Mouse (Mus musculus): ENCODE measurements around the gene Sdc4.

The Sdc4 gene

GRCm38 (mm10) chr2:164449341-164450042 lies 5.8 kb upstream of the Sdc4 start:
- peak; percentile 62 for DNase-seq (ENCODE audit: low spot score)

- no peak for DNase-seq (ENCODE audit: low spot score)
Measured at GRCm38 (mm10) chr2:164448921-164449320, 5.2 kb upstream of the Sdc4 start.

GRCm38 (mm10) chr2:164448140-164448539 lies 4.5 kb upstream of the Sdc4 start:
- DNase-seq (ENCODE audit: low spot score), result no peak

DNA sequence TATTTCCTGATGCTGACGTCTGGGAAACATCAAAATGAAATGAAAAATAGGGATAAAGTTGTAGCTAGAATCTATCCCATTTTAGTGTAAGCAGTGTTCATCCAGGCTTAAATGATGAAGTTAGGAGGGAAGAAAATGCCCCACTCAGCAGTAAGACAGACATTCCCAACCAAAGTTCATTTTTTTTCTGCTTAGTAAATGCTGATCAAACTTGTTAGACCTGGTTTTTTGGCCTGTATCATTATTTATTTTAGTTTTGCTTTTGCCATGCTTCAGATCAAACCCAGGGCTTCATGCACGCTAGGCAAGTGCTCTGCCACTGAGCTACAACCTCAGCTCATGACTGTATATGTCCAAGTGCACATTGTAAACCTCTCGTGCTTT lies 2.4 kb upstream of the Sdc4 start:
- no peak for DNase-seq (ENCODE audit: low spot score)

- DNase-seq (ENCODE audit: low spot score), result no peak
Measured at GRCm38 (mm10) chr2:164445399-164446085, 1.9 kb upstream of the Sdc4 start.

GRCm38 (mm10) chr2:164444701-164445100 lies 1.0 kb upstream of the Sdc4 start:
- no peak for DNase-seq (ENCODE audit: low spot score)

DNA sequence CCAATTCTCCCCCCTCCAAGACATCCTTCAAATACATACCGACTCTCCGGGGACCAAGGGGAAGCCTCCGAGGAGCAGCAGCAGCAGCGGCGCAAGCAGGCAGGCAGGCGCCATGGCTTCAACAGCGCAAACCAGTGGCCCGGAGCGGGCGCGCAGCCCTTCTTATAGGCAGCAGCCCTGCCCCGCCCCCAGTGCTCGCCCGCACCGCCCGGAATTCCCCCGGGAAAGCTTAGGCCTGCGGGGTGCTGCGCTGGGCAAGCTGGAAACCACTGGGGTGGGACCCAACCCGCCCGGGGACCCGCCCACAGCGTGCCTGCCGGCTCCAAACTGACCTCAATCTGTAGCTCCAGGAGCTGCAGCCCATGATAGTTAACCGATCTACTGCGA lies 643 bp downstream of the Sdc4 start:
- peak; percentile 91 for DNase-seq (ENCODE audit: low spot score)

DNA sequence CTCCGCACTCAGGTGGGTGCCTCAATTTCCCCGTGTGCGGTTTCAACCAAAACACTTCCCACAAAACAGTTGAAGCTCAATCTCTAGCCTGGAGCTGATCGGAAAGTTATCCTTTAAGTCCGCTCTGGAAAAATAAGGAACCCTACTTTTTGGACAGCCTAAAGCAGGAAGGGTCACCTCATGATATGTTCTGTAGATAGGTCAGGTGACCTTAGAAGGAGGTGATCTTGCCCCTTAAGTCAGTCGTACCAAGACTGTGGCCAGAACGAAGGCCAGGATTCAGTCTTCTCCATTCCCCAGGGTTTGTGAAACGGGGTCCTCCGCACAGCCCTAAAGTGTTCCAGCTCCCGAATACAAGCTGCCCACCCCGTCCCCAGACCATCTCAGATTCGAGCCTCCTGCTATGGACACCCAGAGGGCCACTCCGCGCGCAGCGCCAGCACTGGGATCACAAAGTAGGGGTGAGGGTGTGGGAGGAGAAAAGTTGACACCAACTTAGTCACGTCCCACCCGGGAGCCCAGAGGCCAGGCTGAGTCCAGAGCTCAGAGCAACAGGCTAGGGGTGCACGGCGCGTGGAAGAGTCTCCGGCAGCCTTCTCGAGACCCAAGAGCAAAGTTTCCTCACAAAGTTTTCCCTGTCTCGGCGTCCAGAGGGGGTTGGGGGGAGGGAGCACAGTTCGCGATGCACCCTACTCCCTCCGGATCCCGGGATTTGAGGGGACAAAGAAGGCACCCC lies 1.2 kb downstream of the Sdc4 start:
- no peak for DNase-seq (ENCODE audit: low spot score)

DNA sequence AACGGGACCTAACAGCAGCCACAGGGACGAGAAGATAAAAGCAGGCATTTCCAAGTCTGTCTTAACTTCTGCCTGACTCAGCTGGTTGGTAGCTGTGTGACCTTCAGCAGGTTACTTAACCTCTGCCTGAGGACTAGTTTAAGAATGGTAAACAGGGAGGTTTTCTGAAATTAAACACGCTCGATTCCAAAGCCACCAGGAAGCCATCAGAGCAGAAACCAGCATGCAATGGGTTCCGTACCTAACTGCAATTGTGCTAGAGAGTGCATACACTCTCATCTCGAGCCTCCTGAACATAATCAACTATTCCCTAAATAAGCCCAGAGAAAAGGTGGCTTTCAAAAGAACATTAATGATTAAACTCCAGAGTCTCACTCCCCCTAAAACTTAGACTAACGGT lies 2.0 kb downstream of the Sdc4 start:
- no peak for DNase-seq (ENCODE audit: low spot score)

DNA sequence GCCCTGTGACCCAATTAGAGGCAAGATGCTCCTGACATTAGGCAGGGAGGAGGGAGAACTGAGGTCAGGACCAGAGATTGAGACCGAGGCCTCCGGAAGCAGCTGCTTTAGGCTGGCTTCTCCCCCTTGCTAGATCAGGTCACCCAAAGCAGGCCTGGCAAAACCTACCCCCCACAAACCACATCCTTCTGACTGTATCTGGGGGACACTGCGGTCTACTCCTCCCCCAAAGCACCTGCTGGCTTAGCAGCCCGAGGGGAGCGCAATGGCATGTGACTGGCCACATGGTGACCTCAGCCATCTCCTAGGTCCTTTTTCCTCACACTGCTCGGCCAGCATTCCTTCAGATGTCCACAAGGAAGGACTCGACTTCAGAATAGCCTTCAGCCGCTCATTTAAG lies 2.5 kb downstream of the Sdc4 start:
- no peak for DNase-seq (ENCODE audit: low spot score)

DNA sequence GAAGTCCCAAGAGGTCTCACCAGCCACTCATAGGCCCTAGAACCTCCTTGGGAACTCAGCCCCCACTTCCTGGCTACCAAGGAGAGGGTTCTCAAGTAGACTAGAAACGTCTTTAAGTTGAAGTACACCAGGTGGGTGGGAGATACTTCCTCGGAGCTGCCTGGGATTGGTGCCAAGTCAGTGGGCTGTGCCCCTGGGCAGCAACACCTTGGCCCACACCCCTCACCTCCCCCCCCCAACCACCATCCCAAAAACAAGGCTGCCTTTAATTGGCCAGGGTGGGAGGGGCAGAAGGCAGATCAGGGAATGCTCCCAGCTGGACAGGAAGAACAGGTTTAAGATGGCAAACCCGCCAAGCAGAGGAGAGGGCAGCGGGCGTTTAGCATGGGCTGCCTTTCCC lies 3.4 kb downstream of the Sdc4 start:
- no peak for DNase-seq (ENCODE audit: low spot score)

DNA sequence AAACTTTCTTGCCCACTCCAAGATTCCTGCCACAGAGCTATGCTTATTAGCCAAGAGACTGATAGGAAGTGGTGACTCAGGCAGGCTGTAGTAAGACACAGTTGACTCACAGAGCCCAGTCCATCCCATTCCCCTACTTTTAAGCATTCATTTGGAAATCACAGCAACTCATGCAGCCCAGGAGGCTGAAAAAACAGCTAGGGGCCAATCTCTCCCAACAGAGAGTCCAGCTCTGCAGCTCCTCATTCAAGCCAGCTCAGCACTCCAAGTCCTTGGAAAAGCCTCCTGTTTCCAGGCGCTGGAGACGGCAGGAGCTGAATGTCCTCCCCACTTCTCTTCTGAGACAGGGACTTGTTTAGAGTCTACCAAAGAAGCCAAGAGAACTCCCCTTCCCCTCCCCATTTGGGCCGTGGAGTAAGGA lies 4.7 kb downstream of the Sdc4 start:
- no peak for DNase-seq (ENCODE audit: low spot score)

GRCm38 (mm10) chr2:164438257-164438656 lies 5.4 kb downstream of the Sdc4 start:
- no peak for DNase-seq (ENCODE audit: low spot score)

DNA sequence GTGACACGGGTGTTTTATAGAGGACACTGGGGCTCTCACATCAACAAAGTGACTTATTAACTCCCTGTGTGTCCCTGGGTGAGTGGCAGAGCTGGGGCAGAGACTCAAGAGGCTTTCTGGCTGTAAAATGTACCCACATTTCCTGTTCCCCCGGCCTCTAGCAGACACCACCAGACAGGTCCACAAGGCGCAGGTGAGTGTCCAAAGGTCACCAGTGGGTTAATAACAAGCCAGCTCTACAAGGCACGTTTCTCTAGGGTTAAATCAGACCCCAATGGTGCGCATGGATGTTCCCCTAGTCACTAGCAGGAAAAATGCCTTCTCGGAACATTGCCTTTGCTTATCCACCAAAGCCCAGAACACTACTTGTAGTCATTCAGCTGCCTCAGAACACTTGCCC lies 6.0 kb downstream of the Sdc4 start:
- DNase-seq (ENCODE audit: low spot score), result no peak

GRCm38 (mm10) chr2:164436961-164437360 lies 6.7 kb downstream of the Sdc4 start:
- DNase-seq (ENCODE audit: low spot score), result no peak

DNA sequence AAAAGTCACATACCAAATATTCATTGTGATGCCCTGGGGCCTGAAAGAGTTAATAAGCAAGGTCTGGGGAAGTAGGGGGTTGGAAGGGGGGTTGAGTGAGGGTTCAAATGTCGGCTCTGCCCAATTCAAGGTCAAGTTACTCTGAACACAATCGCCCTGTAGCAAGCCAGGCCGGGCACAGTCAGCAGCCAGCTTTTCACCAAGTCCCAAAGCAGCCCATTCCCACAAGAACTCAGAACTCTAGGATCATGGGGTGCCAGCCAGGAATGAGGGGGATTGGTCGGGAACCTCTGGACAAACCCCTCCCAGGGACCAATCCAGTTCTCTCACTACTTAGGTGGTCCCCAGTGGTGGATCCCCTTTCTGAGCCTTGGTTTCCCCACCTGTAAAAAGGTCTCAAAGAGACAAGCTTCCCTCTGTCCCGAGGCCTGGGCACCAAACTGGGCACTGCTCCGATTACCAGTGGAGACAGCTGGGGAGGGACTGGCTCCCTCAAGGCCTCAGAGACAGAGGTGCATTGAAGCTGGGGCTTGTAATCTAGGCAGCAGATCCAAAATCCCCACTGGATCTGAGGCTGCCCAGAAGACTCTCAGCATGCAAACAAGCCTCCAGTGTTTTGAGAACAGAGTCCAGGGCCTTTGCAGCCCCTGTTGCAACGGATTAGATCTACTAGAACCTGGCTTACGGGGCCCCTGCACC lies 7.3 kb downstream of the Sdc4 start:
- DNase-seq (ENCODE audit: low spot score), result no peak

- no peak for DNase-seq (ENCODE audit: low spot score)
Measured at GRCm38 (mm10) chr2:164435216-164436090, 8.2 kb downstream of the Sdc4 start.

GRCm38 (mm10) chr2:164434681-164435080 lies 9.0 kb downstream of the Sdc4 start:
- no peak for DNase-seq (ENCODE audit: low spot score)

GRCm38 (mm10) chr2:164433278-164433895 lies 10.3 kb downstream of the Sdc4 start:
- no peak for DNase-seq (ENCODE audit: low spot score)

GRCm38 (mm10) chr2:164432541-164433191 lies 11.0 kb downstream of the Sdc4 start:
- DNase-seq (ENCODE audit: low spot score), result peak; percentile 64
